Mouse (Mus musculus) embryonic facial prominence, embryonic 11.5 days (tissue): ENCODE results near the gene Vmn1r159. TPM values are rescaled to one million over a fixed set of nuclear protein-coding genes. Genes with fewer than 3 reads are reported as not detected.
"Not testable (repeated sequence)": the region's sequence is repeated elsewhere in the genome, so short reads cannot be mapped to it uniquely, and the experiment has no call there.

ENCODE experiments used
- ATAC-seq: fragments of 200-750 bp; cut with Nextera tagmentation; replicated peaks from 2 replicates; pipeline ENCODE4 v1.8.0; 2017; ENCODE audit warnings: low read depth; ENCODE audit not compliant: insufficient number of reproducible peaks, low FRiP score, low TSS enrichment
- DNase-seq: peaks from one replicate; pipeline ENCODE4 v3.0.0-alpha.2; 2015; ENCODE audit warnings: low spot score
- H3K27ac ChIP-seq: fragments of 300-500 bp; sonication (generic); replicated peaks from 2 replicates; pipeline ENCODE4 v1.5.1; 2014; ENCODE audit warnings: mild to moderate bottlenecking, low read depth, low read length, control low read depth
- H3K27me3 ChIP-seq: fragments of 300-500 bp; sonication (generic); 2 replicates; pipeline ENCODE4 v1.6.1; 2014; ENCODE audit warnings: mild to moderate bottlenecking, low read length, moderate library complexity, mixed read lengths; ENCODE audit not compliant: control insufficient read depth, insufficient read depth
- H3K36me3 ChIP-seq: fragments of 300-500 bp; sonication (generic); replicated peaks from 2 replicates; pipeline ENCODE4 v1.6.1; 2014; ENCODE audit warnings: low read depth, mild to moderate bottlenecking, low read length, moderate library complexity, mixed read lengths; ENCODE audit not compliant: control insufficient read depth, insufficient read depth
- H3K4me1 ChIP-seq: fragments of 300-500 bp; sonication (generic); 2 replicates; pipeline ENCODE4 v1.6.1; 2014; ENCODE audit warnings: low read length, mixed read lengths; ENCODE audit not compliant: control insufficient read depth, insufficient read depth
- H3K4me2 ChIP-seq: fragments of 300-500 bp; sonication (generic); 2 replicates; pipeline ENCODE4 v1.6.1; 2014; ENCODE audit warnings: low read depth, mild to moderate bottlenecking, control low read depth, low read length, moderate library complexity
- H3K4me3 ChIP-seq: fragments of 300-500 bp; sonication (generic); 2 replicates; pipeline ENCODE4 v1.5.1; 2014; ENCODE audit warnings: low read depth, low read length, control low read depth
- H3K9ac ChIP-seq: fragments of 300-500 bp; sonication (generic); replicated peaks from 2 replicates; pipeline ENCODE4 v1.6.1; 2014; ENCODE audit warnings: mild to moderate bottlenecking, control low read depth, low read length
- H3K9me3 ChIP-seq: fragments of 300-500 bp; sonication (generic); replicated peaks from 2 replicates; pipeline ENCODE4 v1.6.1; 2016; ENCODE audit warnings: mild to moderate bottlenecking, low read length, inconsistent platforms, mixed read lengths; ENCODE audit not compliant: control insufficient read depth
- WGBS: fragments of 180-500 bp; shearing (Covaris S2); extraction: QIAGEN DNeasy Blood & Tissue Kit; methylation state at CpG from one replicate; pipeline ENCODE4 v1.1.7; 2014; 5-methylcytosine and 5-hydroxymethylcytosine counted together
- polyA plus RNA-seq: library from polyadenylated mRNA; unstranded; fragments of >200 nt; fragmentation: Nextera tagmentation; extraction: Ambion mirVana; gene quantifications from 2 replicates; pipeline ENCODE4 v1.2.1, GENCODE M21; 2014

Gene Vmn1r159
- polyA plus RNA-seq, result not detected in 2 replicates

GRCm38 (mm10) chr7:22843505-22843904, at the start of gene Vmn1r159:
Gene Vmn1r159 (minus strand): TSS chr7:22843605.
- not testable (repeated sequence) for H3K4me2 ChIP-seq, H3K9ac ChIP-seq, ATAC-seq, H3K4me1 ChIP-seq, H3K27ac ChIP-seq, H3K4me3 ChIP-seq, H3K27me3 ChIP-seq, H3K36me3 ChIP-seq, H3K9me3 ChIP-seq, DNase-seq
- 63% methylated on average over 2 of the region's 3 CpGs for WGBS

GRCm38 (mm10) chr7:22870924-22871323, 27.5 kb upstream of the Vmn1r159 start, which contains the start of gene Vmn1r160:
Gene Vmn1r160 (plus strand): TSS chr7:22871224.
- H3K4me2 ChIP-seq, result not testable (repeated sequence)

More at GRCm38 (mm10) chr7:22870924-22871323, 27.5 kb upstream of the Vmn1r159 start, which contains the start of gene Vmn1r160:
- not testable (repeated sequence) for H3K27me3 ChIP-seq, ATAC-seq, H3K9me3 ChIP-seq, H3K4me1 ChIP-seq, H3K9ac ChIP-seq, H3K36me3 ChIP-seq, DNase-seq, H3K4me3 ChIP-seq, H3K27ac ChIP-seq
- WGBS, result 47% methylated on average over 1 of the region's 3 CpGs

Other genes with a start within 250 kb of the Vmn1r159 start
- not detected in 2 replicates for gene Vmn1r155, start 185.6 kb downstream of the Vmn1r159 start, polyA plus RNA-seq
- gene Gm8693, start 151.3 kb downstream of the Vmn1r159 start, polyA plus RNA-seq, result not detected in 2 replicates
- not detected in 2 replicates for gene Gm4567, start 123.9 kb downstream of the Vmn1r159 start, polyA plus RNA-seq
- not detected in 2 replicates for gene Vmn1r157, start 81.9 kb downstream of the Vmn1r159 start, polyA plus RNA-seq
- not detected in 2 replicates for gene Vmn1r158, start 52.8 kb downstream of the Vmn1r159 start, polyA plus RNA-seq
- gene Vmn1r160, start 27.6 kb upstream of the Vmn1r159 start, polyA plus RNA-seq, result not detected in 2 replicates
- gene Gm4214, start 141.1 kb upstream of the Vmn1r159 start, polyA plus RNA-seq, result not detected in 2 replicates
- not detected in 2 replicates for gene Gm4216, start 176.3 kb upstream of the Vmn1r159 start, polyA plus RNA-seq
- gene Vmn1r163, start 211.9 kb upstream of the Vmn1r159 start, polyA plus RNA-seq, result not detected in 2 replicates
- not detected in 2 replicates for gene Gm8720, start 223.9 kb upstream of the Vmn1r159 start, polyA plus RNA-seq